Mouse (Mus musculus) lung, postnatal 0 days (tissue): Measurements from ENCODE around the gene Cd81. TPM values are rescaled to one million over a fixed set of nuclear protein-coding genes. Genes with fewer than 3 reads are reported as not detected.

Source experiments
- ATAC-seq: fragments of 200-750 bp; cut with Nextera tagmentation; 2 replicates; pipeline ENCODE4 v1.8.0; 2017; ENCODE audit warnings: moderate library complexity
- DNase-seq: peaks from one replicate; pipeline ENCODE4 v3.0.0-alpha.2; 2016; ENCODE audit warnings: low spot score
- H3K27ac ChIP-seq: fragments of 300-500 bp; sonication (generic); 2 replicates; pipeline ENCODE4 v1.5.1; 2014; ENCODE audit warnings: antibody characterized with exemption, mild to moderate bottlenecking, low read length, mixed read lengths
- H3K27me3 ChIP-seq: fragments of 300-500 bp; sonication (generic); replicated peaks from 2 replicates; pipeline ENCODE4 v1.6.1; 2014; ENCODE audit warnings: low read length, mixed read lengths; ENCODE audit not compliant: insufficient read depth
- H3K36me3 ChIP-seq: fragments of 300-500 bp; sonication (generic); 2 replicates; pipeline ENCODE4 v1.6.1; 2014; ENCODE audit warnings: low read length, mixed read lengths; ENCODE audit not compliant: insufficient read depth
- H3K4me1 ChIP-seq: fragments of 300-500 bp; sonication (generic); 2 replicates; pipeline ENCODE4 v1.6.1; 2014; ENCODE audit warnings: antibody characterized with exemption, low read depth, low read length, mixed read lengths; ENCODE audit not compliant: insufficient read depth
- H3K4me2 ChIP-seq: fragments of 300-500 bp; sonication (generic); replicated peaks from 2 replicates; pipeline ENCODE4 v1.6.1; 2014; ENCODE audit warnings: low read depth, mild to moderate bottlenecking, low read length, moderate library complexity, mixed read lengths
- H3K4me3 ChIP-seq: fragments of 300-500 bp; sonication (generic); 2 replicates; pipeline ENCODE4 v1.5.1; 2014; ENCODE audit warnings: low read depth, low read length
- H3K9ac ChIP-seq: fragments of 300-500 bp; sonication (generic); replicated peaks from 2 replicates; pipeline ENCODE4 v1.6.1; 2014; ENCODE audit warnings: low read depth, mild to moderate bottlenecking
- H3K9me3 ChIP-seq: fragments of 300-500 bp; sonication (generic); 2 replicates; pipeline ENCODE4 v1.6.1; 2016; ENCODE audit warnings: low read length, mixed read lengths
- CTCF ChIP-seq: IDR thresholded peaks from 2 replicates; pipeline ENCODE4 v1.5.1; 2016; ENCODE audit warnings: antibody characterized with exemption, mild to moderate bottlenecking
- EP300 ChIP-seq: IDR thresholded peaks from 2 replicates; pipeline ENCODE4 v1.6.1; 2016; ENCODE audit warnings: antibody characterized with exemption, mild to moderate bottlenecking, control low read depth
- WGBS: fragments of 180-500 bp; shearing (Covaris S2); extraction: QIAGEN DNeasy Blood & Tissue Kit; methylation state at CpG from one replicate; pipeline ENCODE4 v1.1.7; 2014; 5-methylcytosine and 5-hydroxymethylcytosine counted together
- polyA plus RNA-seq: library from polyadenylated mRNA; unstranded; fragments of >200 nt; fragmentation: Nextera tagmentation; extraction: Ambion mirVana; gene quantifications from 2 replicates; pipeline ENCODE4 v1.2.1, GENCODE M21; 2015

Gene Cd81
- polyA plus RNA-seq, 1 experiment from 2014 or later: 747 TPM

- DNase-seq: no peak
- H3K4me1 ChIP-seq: peaks cover 53% of the 10 kb centered on the region
- 27% methylated on average over 9 of the region's 9 CpGs for WGBS
- peak overlapping the region; percentile 32; the same call in 1 of the 2 replicates for H3K4me2 ChIP-seq
- no peaks in the 10 kb centered on the region for H3K9me3 ChIP-seq
- peak overlapping the region; percentile 71 for H3K27ac ChIP-seq
- ATAC-seq: no peak
- 0 out of 2 replicates have a peak, but pooled peaks cover 8% of the 10 kb centered on the region for H3K36me3 ChIP-seq
- TF ChIP-seq CTCF (no peak), EP300 (no peak)
- 0 out of 2 replicates have a peak overlapping the region, but pooled peaks have one; percentile 16 for H3K9ac ChIP-seq
- H3K4me3 ChIP-seq: no peak overlapping the region
- no peaks in the 10 kb centered on the region for H3K27me3 ChIP-seq
Observed at GRCm38 (mm10) chr7:143057667-143058220, 5.2 kb downstream of the Cd81 start.

GRCm38 (mm10) chr7:143058221-143058697, 5.7 kb downstream of the Cd81 start:
- Histone ChIP-seq H3K4me3 (no peak overlapping the region), H3K9ac (0 out of 2 replicates have a peak overlapping the region, but pooled peaks have one; percentile 16), H3K36me3 (peaks cover 14% of the 10 kb centered on the region; the same call in 1 of the 2 replicates), H3K9me3 (no peaks in the 10 kb centered on the region), H3K4me1 (peaks cover 53% of the 10 kb centered on the region), H3K27ac (peak overlapping the region; percentile 71), H3K27me3 (no peaks in the 10 kb centered on the region), H3K4me2 (peak overlapping the region; percentile 32)
- peak; percentile 69 for DNase-seq
- peak; percentile 25 for ATAC-seq
- no peak for TF ChIP-seq CTCF
- TF ChIP-seq EP300: peak; percentile 67; the same call in 1 of the 2 replicates
- 28% methylated on average over 5 of the region's 5 CpGs for WGBS

- DNase-seq (peak; percentile 78), ATAC-seq (peak; percentile 61)
- Histone ChIP-seq H3K27me3 (no peaks in the 10 kb centered on the region), H3K4me1 (peaks cover 48% of the 10 kb centered on the region), H3K9ac (no peak overlapping the region), H3K4me2 (peak overlapping the region; percentile 32), H3K27ac (peak overlapping the region; percentile 71), H3K9me3 (no peaks in the 10 kb centered on the region), H3K4me3 (no peak overlapping the region), H3K36me3 (peaks cover 23% of the 10 kb centered on the region)
- WGBS: 26% methylated on average over 5 of the region's 5 CpGs
- TF ChIP-seq EP300 (peak; percentile 94), CTCF (no peak; the same call in 1 of the 2 replicates)
Observed at GRCm38 (mm10) chr7:143059202-143059870, 6.8 kb downstream of the Cd81 start.

- WGBS: 59% methylated on average over 2 of the region's 2 CpGs
- TF ChIP-seq CTCF (no peak), EP300 (no peak)
- ATAC-seq (peak; percentile 56), DNase-seq (peak; percentile 53)
- Histone ChIP-seq H3K9me3 (no peaks in the 10 kb centered on the region), H3K36me3 (peaks cover 50% of the 10 kb centered on the region), H3K4me2 (no peak overlapping the region), H3K4me3 (no peak overlapping the region), H3K9ac (no peak overlapping the region), H3K4me1 (peaks cover 16% of the 10 kb centered on the region), H3K27me3 (no peaks in the 10 kb centered on the region), H3K27ac (no peak overlapping the region)
Observed at GRCm38 (mm10) chr7:143062704-143063103, 10.2 kb downstream of the Cd81 start.

GRCm38 (mm10) chr7:143064226-143064625, 11.7 kb downstream of the Cd81 start:
- ATAC-seq (no peak), DNase-seq (no peak)
- WGBS: 76% methylated on average over 6 of the region's 6 CpGs
- no peaks in the 10 kb centered on the region for H3K9me3 ChIP-seq
- no peaks in the 10 kb centered on the region for H3K27me3 ChIP-seq
- peaks cover 54% of the 10 kb centered on the region for H3K36me3 ChIP-seq
- TF ChIP-seq EP300 (no peak), CTCF (no peak)
- H3K4me3 ChIP-seq: no peak overlapping the region
- H3K4me2 ChIP-seq: no peak overlapping the region
- peaks cover 7% of the 10 kb centered on the region; the same call in 1 of the 2 replicates for H3K4me1 ChIP-seq
- no peak overlapping the region for H3K9ac ChIP-seq
- no peak overlapping the region for H3K27ac ChIP-seq

GRCm38 (mm10) chr7:143065692-143066091, 13.2 kb downstream of the Cd81 start:
- Histone ChIP-seq H3K4me1 (peaks cover 16% of the 10 kb centered on the region; the same call in 1 of the 2 replicates), H3K4me2 (no peak overlapping the region), H3K9ac (no peak overlapping the region), H3K9me3 (no peaks in the 10 kb centered on the region), H3K27ac (no peak overlapping the region), H3K36me3 (peaks cover 54% of the 10 kb centered on the region), H3K4me3 (no peak overlapping the region), H3K27me3 (no peaks in the 10 kb centered on the region)
- no peak for DNase-seq
- TF ChIP-seq EP300 (no peak), CTCF (no peak)
- no peak for ATAC-seq
- 92% methylated on average over 2 of the region's 2 CpGs for WGBS
